Mouse (Mus musculus) E14TG2a.4 (cell line): ENCODE data around the gene Gm47959.
A peak's percentile ranks its signal among the peaks of the same experiment; 100 is the strongest.

Experiments used
- H3K27me3 ChIP-seq: 2 replicates; pipeline ENCODE4 v1.6.1; 2014; ENCODE audit warnings: low read length, control low read depth; ENCODE audit not compliant: insufficient read depth
- H3K36me3 ChIP-seq: 2 replicates; pipeline ENCODE4 v1.6.1; 2014; ENCODE audit warnings: low read length, control low read depth; ENCODE audit not compliant: insufficient read depth
- H3K4me1 ChIP-seq: replicated peaks from 2 replicates; pipeline ENCODE4 v1.6.1; 2014; ENCODE audit warnings: low read depth, low read length, control low read depth
- H3K4me3 ChIP-seq: replicated peaks from 2 replicates; pipeline ENCODE4 v1.5.1; 2014; ENCODE audit warnings: mild to moderate bottlenecking, low read length
- H3K9me3 ChIP-seq: 2 replicates; pipeline ENCODE4 v1.6.1; 2014; ENCODE audit warnings: low read length, control low read depth
- CTCF ChIP-seq: conservative IDR thresholded peaks from 2 replicates; pipeline ENCODE4 v1.5.1; 2014; ENCODE audit warnings: low read length
- NANOG ChIP-seq: IDR thresholded peaks from 2 replicates; pipeline ENCODE4 v1.6.1; 2014; ENCODE audit warnings: borderline replicate concordance, low read length, mixed read lengths
- POU5F1 ChIP-seq: IDR thresholded peaks from 2 replicates; pipeline ENCODE4 v1.6.1; 2014; ENCODE audit warnings: low read length, borderline replicate concordance

Gm47959 gene

GRCm38 (mm10) chr1:82977840-82978239 is 22.5 kb upstream of the Gm47959 start:
- Histone ChIP-seq H3K36me3 (no peaks in the 10 kb centered on the region), H3K9me3 (no peaks in the 10 kb centered on the region), H3K4me3 (no peak overlapping the region), H3K27me3 (no peaks in the 10 kb centered on the region), H3K4me1 (no peaks in the 10 kb centered on the region)
- no peak for TF ChIP-seq POU5F1
- TF ChIP-seq CTCF, result no peak
- TF ChIP-seq NANOG, result no peak

DNA sequence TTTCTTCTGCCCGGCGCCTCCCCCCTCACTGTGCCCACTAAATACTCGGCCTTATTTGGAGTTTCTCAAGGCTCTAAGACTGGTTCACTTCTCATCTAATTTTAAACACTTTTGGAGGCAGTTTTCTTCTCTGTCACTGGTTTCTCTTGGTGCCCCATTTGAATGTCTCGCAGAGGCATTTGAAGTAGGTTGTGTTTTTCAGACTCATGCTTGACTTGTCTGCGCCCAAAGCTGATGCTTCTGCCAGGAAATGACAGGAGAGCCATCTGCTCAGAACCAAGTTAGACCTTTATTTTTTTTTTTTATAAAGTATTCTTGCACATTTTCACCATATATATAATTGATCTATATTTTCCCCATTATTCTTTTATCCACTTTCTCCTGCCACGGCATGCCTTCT is 13.6 kb upstream of the Gm47959 start:
- no peaks in the 10 kb centered on the region for H3K4me1 ChIP-seq
- H3K4me3 ChIP-seq, result no peak overlapping the region
- H3K9me3 ChIP-seq, result peaks cover 8% of the 10 kb centered on the region
- H3K36me3 ChIP-seq, result no peaks in the 10 kb centered on the region
- H3K27me3 ChIP-seq, result no peaks in the 10 kb centered on the region
- no peak for TF ChIP-seq NANOG

- Histone ChIP-seq H3K9me3 (peaks cover 8% of the 10 kb centered on the region), H3K4me1 (no peaks in the 10 kb centered on the region), H3K4me3 (no peak overlapping the region), H3K27me3 (no peaks in the 10 kb centered on the region), H3K36me3 (no peaks in the 10 kb centered on the region)
- TF ChIP-seq NANOG (no peak), CTCF (peak; percentile 89)
Measured at GRCm38 (mm10) chr1:82987530-82988198, 12.7 kb upstream of the Gm47959 start.

GRCm38 (mm10) chr1:82991062-82991461 is 9.3 kb upstream of the Gm47959 start:
- TF ChIP-seq NANOG, result no peak
- no peak for TF ChIP-seq POU5F1
- TF ChIP-seq CTCF, result no peak
- no peak overlapping the region for H3K4me3 ChIP-seq
- no peaks in the 10 kb centered on the region for H3K36me3 ChIP-seq
- no peaks in the 10 kb centered on the region for H3K27me3 ChIP-seq
- H3K4me1 ChIP-seq, result no peaks in the 10 kb centered on the region
- H3K9me3 ChIP-seq, result no peaks in the 10 kb centered on the region

DNA sequence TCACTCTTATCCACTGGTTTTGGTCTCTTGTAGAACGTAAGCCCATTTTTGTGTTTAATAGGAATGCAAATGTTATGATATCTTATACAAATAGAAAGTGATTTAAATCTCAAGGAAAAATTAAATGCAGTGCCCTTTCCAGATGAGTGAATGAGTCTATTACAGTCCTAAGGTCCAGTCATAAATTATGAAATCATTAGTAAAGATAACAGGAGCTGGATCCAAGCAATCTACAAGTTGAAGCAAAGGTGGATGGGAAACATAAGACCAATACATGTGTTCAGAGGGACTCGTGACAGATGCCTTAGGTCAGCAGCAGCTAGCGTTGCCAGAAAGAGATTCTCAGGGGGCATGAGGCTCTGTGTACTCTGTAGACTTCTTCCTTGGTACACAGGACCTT is 8.8 kb upstream of the Gm47959 start:
- no peak for TF ChIP-seq NANOG
- no peak for TF ChIP-seq POU5F1
- TF ChIP-seq CTCF, result no peak
- Histone ChIP-seq H3K4me1 (no peaks in the 10 kb centered on the region), H3K27me3 (no peaks in the 10 kb centered on the region), H3K9me3 (no peaks in the 10 kb centered on the region), H3K36me3 (no peaks in the 10 kb centered on the region), H3K4me3 (no peak overlapping the region)

DNA sequence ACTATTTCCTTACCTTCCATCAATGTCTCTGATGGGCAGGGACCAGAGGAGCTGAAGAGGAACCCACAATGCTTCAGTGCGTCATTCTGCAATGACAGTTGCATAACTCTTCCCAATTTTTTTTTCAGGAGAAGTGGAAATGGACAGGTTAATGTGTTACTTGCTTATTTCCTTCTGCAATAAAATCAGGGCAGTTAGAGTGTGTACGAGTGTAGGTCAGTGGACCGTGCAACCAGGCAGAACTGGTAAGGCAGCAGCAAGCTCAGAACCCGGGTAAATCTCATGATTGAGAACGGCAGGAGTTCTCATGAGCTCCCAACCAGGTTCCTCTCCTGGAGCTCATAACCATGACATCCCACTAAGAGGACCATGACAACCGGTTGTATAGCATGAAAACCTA is 8.3 kb upstream of the Gm47959 start:
- Histone ChIP-seq H3K36me3 (no peaks in the 10 kb centered on the region), H3K4me1 (no peaks in the 10 kb centered on the region), H3K27me3 (no peaks in the 10 kb centered on the region), H3K9me3 (no peaks in the 10 kb centered on the region), H3K4me3 (no peak overlapping the region)
- TF ChIP-seq POU5F1 (no peak), NANOG (no peak), CTCF (no peak)

- no peaks in the 10 kb centered on the region for H3K27me3 ChIP-seq
- no peaks in the 10 kb centered on the region for H3K9me3 ChIP-seq
- TF ChIP-seq CTCF (no peak), POU5F1 (no peak), NANOG (no peak)
Measured at GRCm38 (mm10) chr1:82993947-82994346, 6.4 kb upstream of the Gm47959 start.

GRCm38 (mm10) chr1:83006218-83007179 is 6.2 kb downstream of the Gm47959 start:
- no peaks in the 10 kb centered on the region for H3K36me3 ChIP-seq
- TF ChIP-seq NANOG (no peak), POU5F1 (no peak), CTCF (no peak)
- H3K4me3 ChIP-seq, result no peak overlapping the region

More at GRCm38 (mm10) chr1:82993947-82994346, 6.4 kb upstream of the Gm47959 start:
- no peak overlapping the region for H3K4me3 ChIP-seq
- H3K4me1 ChIP-seq, result no peaks in the 10 kb centered on the region
- no peaks in the 10 kb centered on the region for H3K36me3 ChIP-seq

DNA sequence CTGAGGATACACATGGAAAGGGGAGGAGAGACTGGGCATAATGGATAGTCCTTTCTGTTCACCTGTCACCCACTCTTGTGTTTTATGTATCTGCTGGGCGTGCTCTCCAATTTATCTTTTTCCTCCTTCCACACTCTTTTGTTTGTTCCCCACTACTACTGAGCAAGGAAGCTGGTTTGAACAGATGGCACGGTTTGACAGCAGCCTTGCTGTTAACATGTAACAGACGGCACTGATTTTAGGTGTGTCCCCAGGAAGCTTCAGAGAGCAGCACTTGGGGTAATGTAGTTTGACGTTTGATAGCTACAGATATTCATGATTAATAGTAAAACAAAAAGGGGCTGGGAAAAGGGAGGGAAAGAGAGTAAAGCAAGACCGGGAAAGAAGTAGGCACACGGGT is 7.1 kb downstream of the Gm47959 start:
- 0 out of 2 replicates have a peak, but pooled peaks cover 3% of the 10 kb centered on the region for H3K4me1 ChIP-seq
- H3K27me3 ChIP-seq, result peaks cover 12% of the 10 kb centered on the region
- no peak for TF ChIP-seq CTCF
- TF ChIP-seq NANOG, result no peak
- no peak for TF ChIP-seq POU5F1
- H3K9me3 ChIP-seq, result no peaks in the 10 kb centered on the region
- H3K36me3 ChIP-seq, result no peaks in the 10 kb centered on the region
- H3K4me3 ChIP-seq, result no peak overlapping the region

More at GRCm38 (mm10) chr1:83006218-83007179, 6.2 kb downstream of the Gm47959 start:
- H3K9me3 ChIP-seq, result no peaks in the 10 kb centered on the region
- 0 out of 2 replicates have a peak, but pooled peaks cover 3% of the 10 kb centered on the region for H3K4me1 ChIP-seq
- H3K27me3 ChIP-seq, result peaks cover 12% of the 10 kb centered on the region
